Mouse (Mus musculus) thymus, adult 2 months (tissue): ENCODE measurements around the gene Tmem100. TPM values are rescaled to one million over a fixed set of nuclear protein-coding genes. Genes with fewer than 3 reads are reported as not detected.

Source experiments
- DNase-seq: peaks from one replicate; pipeline ENCODE4 v3.0.0; 2021
- H3K27ac ChIP-seq: fragments of 200-500 bp; 2 replicates; pipeline ENCODE4 v1.5.1; 2012; ENCODE audit warnings: low read length, control low read depth; ENCODE audit not compliant: control insufficient read depth, insufficient read depth
- H3K27me3 ChIP-seq: fragments of 200-500 bp; 2 replicates; pipeline ENCODE4 v1.6.1; 2012; ENCODE audit warnings: mild to moderate bottlenecking, low read length, moderate library complexity, mixed read lengths; ENCODE audit not compliant: control insufficient read depth, insufficient read depth
- H3K36me3 ChIP-seq: fragments of 200-500 bp; 2 replicates; pipeline ENCODE4 v1.6.1; 2012; ENCODE audit warnings: mild to moderate bottlenecking, low read length, moderate library complexity; ENCODE audit not compliant: control insufficient read depth, insufficient read depth
- H3K4me1 ChIP-seq: fragments of 200-500 bp; replicated peaks from 2 replicates; pipeline ENCODE4 v1.6.1; 2012; ENCODE audit warnings: low read length; ENCODE audit not compliant: control insufficient read depth, insufficient read depth
- H3K4me3 ChIP-seq: fragments of 200-500 bp; 2 replicates; pipeline ENCODE4 v1.5.1; 2012; ENCODE audit warnings: mild to moderate bottlenecking, low read length, control low read depth, moderate library complexity; ENCODE audit not compliant: control insufficient read depth, insufficient read depth
- CTCF ChIP-seq: fragments of 200-500 bp; IDR thresholded peaks from 2 replicates; pipeline ENCODE4 v1.5.1; 2012; ENCODE audit warnings: mild to moderate bottlenecking, control low read depth, low read length, moderate library complexity, borderline replicate concordance; ENCODE audit not compliant: control insufficient read depth, poor library complexity, insufficient read depth; ENCODE audit errors: extremely low read depth
- POLR2A ChIP-seq: fragments of 200-500 bp; IDR thresholded peaks from 2 replicates; pipeline ENCODE4 v1.6.1; 2012; ENCODE audit warnings: mild to moderate bottlenecking, low read length, control low read depth, moderate library complexity; ENCODE audit not compliant: control insufficient read depth, poor library complexity, insufficient read depth; ENCODE audit errors: extremely low read depth
- WGBS: fragments of 180-500 bp; shearing (Covaris S2); methylation state at CpG from one replicate; pipeline ENCODE4 v1.1.7; 2018; 5-methylcytosine and 5-hydroxymethylcytosine counted together
- polyA plus RNA-seq: library from polyadenylated mRNA; depleted of rRNA; stranded (reverse); fragments of >200 nt; gene quantifications from 2 replicates; pipeline ENCODE4 v1.2.3, GENCODE M21; 2012; rRNA removed

The Tmem100 gene
- polyA plus RNA-seq, 1 experiment = 1.6 TPM

DNA sequence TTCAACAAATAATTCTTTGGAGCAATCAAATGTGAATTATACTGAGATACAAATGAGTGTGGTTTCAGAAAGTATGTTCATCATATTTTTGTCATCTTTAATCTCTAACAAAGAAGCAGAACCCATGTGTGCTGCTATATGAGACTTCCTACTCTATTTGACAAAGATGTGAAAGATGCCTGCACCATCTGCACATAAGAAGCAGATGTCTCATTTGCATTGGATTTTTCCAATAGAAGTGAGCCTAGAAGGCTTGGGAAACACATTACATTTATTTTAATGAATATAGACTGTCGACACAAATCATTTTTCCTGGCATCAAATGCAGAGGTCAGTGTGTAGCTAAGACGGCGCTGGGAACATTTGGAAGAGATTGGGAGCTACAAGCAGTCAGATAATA lies 52.9 kb downstream of the Tmem100 start:
- Histone ChIP-seq H3K4me3 (no peak overlapping the region), H3K27ac (no peak overlapping the region), H3K36me3 (no peaks in the 10 kb centered on the region), H3K4me1 (no peaks in the 10 kb centered on the region), H3K27me3 (no peaks in the 10 kb centered on the region; the same call in 1 of the 2 replicates)
- over 99% methylated on average over 3 of the region's 3 CpGs for WGBS
- DNase-seq = no peak
- TF ChIP-seq POLR2A (no peak), CTCF (no peak)

DNA sequence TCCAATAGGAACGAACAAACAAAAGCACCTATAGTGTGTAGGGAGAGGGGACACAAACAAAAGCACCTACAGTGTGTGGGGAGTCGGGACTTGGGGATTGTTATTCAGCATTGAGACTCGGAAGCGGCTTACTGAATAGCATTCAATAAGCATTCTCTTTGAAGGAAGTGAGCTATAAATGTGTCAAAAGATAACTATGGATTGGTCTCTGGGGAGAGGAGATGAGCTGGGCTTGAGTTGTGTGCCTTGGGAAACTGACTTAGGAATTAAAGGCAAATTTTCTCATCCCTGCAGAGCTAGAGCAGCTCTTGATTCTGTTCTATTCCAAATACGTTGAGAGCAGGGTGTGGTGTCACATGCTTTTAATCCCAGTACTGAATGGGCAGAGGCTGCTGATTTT lies 54.0 kb downstream of the Tmem100 start:
- H3K36me3 ChIP-seq = no peaks in the 10 kb centered on the region
- no peaks in the 10 kb centered on the region for H3K4me1 ChIP-seq
- 73% methylated on average over 5 of the region's 5 CpGs for WGBS
- no peak overlapping the region for H3K27ac ChIP-seq
- H3K4me3 ChIP-seq = no peak overlapping the region
- TF ChIP-seq POLR2A (no peak), CTCF (no peak)
- no peaks in the 10 kb centered on the region; the same call in 1 of the 2 replicates for H3K27me3 ChIP-seq
- no peak for DNase-seq

Other genes with a start within 250 kb of the Tmem100 start
- 0.80 and 0.97 TPM in 2 replicates for gene Pctp, start 27.5 kb upstream of the Tmem100 start, polyA plus RNA-seq
- gene Gm45716, start 157.3 kb downstream of the Tmem100 start, polyA plus RNA-seq = 2.1 and 2.9 TPM in 2 replicates
- gene Mmd, start 219.1 kb downstream of the Tmem100 start, polyA plus RNA-seq = 32.7 and 42.3 TPM in 2 replicates